ENCODE assay signal across 21 mouse cellular contexts in genomic region chr15:52961491-52961890, GRCm38 (mm10).
DNase-seq lines count a peak whose midpoint lies in the region; ATAC-seq lines count a peak whose summit lies in the region.
"Had no signal": no experiment of that assay in that cellular context is flagged by ENCODE, and none has a peak within 500 bp of the region (broad histone marks: within the 10 kb centered on the region; RNA-seq: fewer than 3 reads in every experiment).

No protein-coding gene starts in this region.

- no peak overlapping the region for H3K9ac ChIP-seq in embryonic facial prominence, embryonic 14.5 days (ENCODE audit: low read depth, low read length)
- H3K9ac ChIP-seq: embryonic facial prominence, embryonic 12.5 days; forebrain, embryonic 13.5 days; forebrain, postnatal 0 days; hindbrain, embryonic 13.5 days had no signal

- H3K4me2 ChIP-seq in embryonic facial prominence, embryonic 14.5 days (ENCODE audit: low read depth, low read length), result no peak overlapping the region
- H3K4me2 ChIP-seq: embryonic facial prominence, embryonic 12.5 days; forebrain, embryonic 13.5 days; hindbrain, embryonic 13.5 days had no signal

- no peaks in the 10 kb centered on the region for H3K36me3 ChIP-seq in embryonic facial prominence, embryonic 14.5 days (ENCODE audit: control insufficient read depth, insufficient read depth, low read length)
- H3K36me3 ChIP-seq in embryonic facial prominence, embryonic 10.5 days (replicated peaks), result no peaks in the 10 kb centered on the region
- H3K36me3 ChIP-seq: embryonic facial prominence, embryonic 12.5 days; heart, embryonic 10.5 days; hindbrain, embryonic 13.5 days had no signal

- H3K27me3 ChIP-seq in embryonic facial prominence, embryonic 14.5 days (replicated peaks; ENCODE audit: control insufficient read depth, insufficient read depth, low read length), result no peaks in the 10 kb centered on the region
- H3K27me3 ChIP-seq in embryonic facial prominence, embryonic 10.5 days (replicated peaks; ENCODE audit: low read depth, poor library complexity, severe bottlenecking), result no peaks in the 10 kb centered on the region
- H3K27me3 ChIP-seq: embryonic facial prominence, embryonic 12.5 days; forebrain, embryonic 13.5 days; hindbrain, embryonic 13.5 days; Patski had no signal

- no peaks in the 10 kb centered on the region for H3K4me1 ChIP-seq in embryonic facial prominence, embryonic 14.5 days (ENCODE audit: control insufficient read depth, insufficient read depth, low read length)
- H3K4me1 ChIP-seq in embryonic facial prominence, embryonic 10.5 days, result no peaks in the 10 kb centered on the region
- H3K4me1 ChIP-seq: embryonic facial prominence, embryonic 12.5 days; heart, embryonic 10.5 days had no signal

- intact Hi-C loops in heart, postnatal 14 days (cut with DNase I), result no loop called here

- H3K9me3 ChIP-seq in embryonic facial prominence, embryonic 14.5 days (ENCODE audit: control insufficient read depth, low read length), result no peaks in the 10 kb centered on the region
- no peaks in the 10 kb centered on the region for H3K9me3 ChIP-seq in embryonic facial prominence, embryonic 10.5 days
- H3K9me3 ChIP-seq: embryonic facial prominence, embryonic 12.5 days; forebrain, embryonic 13.5 days; heart, embryonic 10.5 days; hindbrain, embryonic 13.5 days had no signal

- ATAC-seq in embryonic facial prominence, embryonic 14.5 days (ENCODE audit: low read depth), result no peak
- ATAC-seq: activated CD4-positive, CD25-positive, alpha-beta regulatory T cell, adult 4 months; forebrain, embryonic 13.5 days; forebrain, postnatal 0 days; hindbrain, postnatal 0 days; Patski had no signal

- H3K4me3 ChIP-seq in embryonic facial prominence, embryonic 14.5 days (ENCODE audit: low read depth, low read length), result no peak overlapping the region
- no peak overlapping the region for H3K4me3 ChIP-seq in embryonic facial prominence, embryonic 10.5 days
- H3K4me3 ChIP-seq: embryonic facial prominence, embryonic 12.5 days; forebrain, embryonic 13.5 days; gastrocnemius, adult 2 months; heart, embryonic 10.5 days; hindbrain, embryonic 13.5 days had no signal

- no peak overlapping the region for H3K27ac ChIP-seq in embryonic facial prominence, embryonic 14.5 days (replicated peaks; ENCODE audit: low read depth, low read length)
- no peak overlapping the region for H3K27ac ChIP-seq in embryonic facial prominence, embryonic 10.5 days (replicated peaks)
- H3K27ac ChIP-seq: embryonic facial prominence, embryonic 12.5 days; forebrain, embryonic 13.5 days; gastrocnemius, adult 2 months; heart, embryonic 10.5 days; hindbrain, embryonic 13.5 days; hindbrain, postnatal 0 days had no signal

- WGBS in embryonic facial prominence, embryonic 14.5 days, result 43% methylated on average over 3 of the region's 3 CpGs
- WGBS in embryonic facial prominence, embryonic 10.5 days, result 62% methylated on average over 3 of the region's 3 CpGs

- DNase-seq in embryonic facial prominence, embryonic 14.5 days (ENCODE audit: low spot score), result peak; percentile 31
- DNase-seq in embryonic facial prominence, embryonic 10.5 days (ENCODE audit: low spot score), result no peak
- peak; percentile 53 for DNase-seq in heart, adult 8-10 months (ENCODE audit: low spot score)
- DNase-seq in heart, postnatal 14 days, result no peak
- DNase-seq in lung, postnatal 36 days, result peak; percentile 5
- no peak for DNase-seq in lung, adult 18-20 months
- DNase-seq in thymus, postnatal 4 days, result no peak
- DNase-seq: adrenal gland, adult 2 months; adrenal gland, postnatal 25 days; cerebellum, postnatal 14 days; embryo, embryonic 11 days; forebrain, postnatal 0 days; gastrocnemius, adult 2 months; kidney, adult 11 months had no signal

Comparison
In these comparisons a context has a peak if more than half of its experiments do, and no peak if none do; other contexts are left out.
1. DNase-seq: peak in embryonic facial prominence, embryonic 14.5 days (single experiment), heart, adult 8-10 months (single experiment) and lung, postnatal 36 days (single experiment); none in embryonic facial prominence, embryonic 10.5 days (single experiment), heart, postnatal 14 days (0 of 2), lung, adult 18-20 months (0 of 2) and thymus, postnatal 4 days (single experiment).